Mouse (Mus musculus) cerebellum, adult 18-20 months (tissue): ENCODE measurements around the gene Mknk2.
"Not testable (repeated sequence)": the region's sequence is repeated elsewhere in the genome, so short reads cannot be mapped to it uniquely, and the experiment has no call there.

ENCODE experiments used
- DNase-seq, 2 experiments: peaks; one replicate each; pipeline ENCODE4 v3.0.0; 2021

Gene Mknk2

DNA sequence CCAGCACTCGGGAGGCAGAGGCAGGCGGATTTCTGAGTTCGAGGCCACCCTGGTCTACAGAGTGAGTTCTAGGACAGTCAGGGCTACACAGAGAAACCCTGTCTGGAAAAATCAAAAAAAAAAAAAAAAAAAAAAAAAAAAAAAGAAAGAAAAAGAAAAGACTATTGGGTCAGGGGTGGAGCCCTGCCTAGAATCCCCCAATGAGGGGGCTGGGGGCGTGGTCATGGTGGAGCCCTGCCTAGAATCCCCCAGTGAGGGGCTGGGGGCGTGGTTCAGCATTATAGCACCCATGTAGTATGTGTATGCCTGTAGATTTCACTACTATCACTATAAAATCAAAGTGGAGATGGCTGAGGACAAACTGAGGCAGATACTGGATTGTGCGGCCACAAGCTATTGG, 28.0 kb downstream of the Mknk2 start:
- DNase-seq, result not testable (repeated sequence)

DNA sequence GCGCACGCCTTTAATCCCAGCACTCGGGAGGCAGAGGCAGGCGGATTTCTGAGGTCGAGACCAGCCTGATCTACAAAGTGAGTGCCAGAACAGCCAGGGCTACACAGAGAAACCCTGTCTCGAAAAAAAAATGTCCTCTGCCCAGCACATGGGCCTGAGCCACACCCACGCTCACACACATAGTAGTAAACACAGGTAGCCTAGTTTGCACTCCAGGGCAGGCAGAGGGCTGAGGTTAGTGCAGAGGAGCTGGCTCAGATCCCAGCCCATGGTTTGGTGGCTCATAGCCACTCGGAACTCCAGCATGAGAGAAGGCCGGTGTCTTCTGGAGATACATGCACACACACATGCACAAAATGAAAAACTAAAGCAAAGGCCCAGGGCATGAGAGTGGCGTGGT, 31.0 kb downstream of the Mknk2 start:
- DNase-seq, result no peak

DNA sequence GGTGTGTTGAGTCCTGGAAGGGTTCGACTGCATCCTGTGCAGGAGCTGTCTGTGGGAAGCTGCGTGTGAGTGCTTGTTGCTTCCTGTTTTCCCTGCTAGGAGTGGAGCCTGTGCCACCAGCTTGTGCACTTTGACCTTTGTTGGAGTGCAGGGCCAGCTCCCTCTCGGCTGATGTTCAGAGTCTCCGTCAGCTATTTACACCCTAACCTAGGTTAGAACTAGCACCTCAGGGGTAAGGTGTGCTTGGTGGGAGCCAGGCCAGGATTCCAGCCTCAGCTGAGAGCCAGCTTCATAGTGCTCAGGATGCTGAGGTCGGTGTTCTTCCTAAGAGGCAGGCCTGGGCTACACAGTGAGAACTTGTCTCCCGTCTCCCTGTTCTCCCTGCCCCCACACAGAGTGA, 42.6 kb downstream of the Mknk2 start:
- no peak for DNase-seq

DNA sequence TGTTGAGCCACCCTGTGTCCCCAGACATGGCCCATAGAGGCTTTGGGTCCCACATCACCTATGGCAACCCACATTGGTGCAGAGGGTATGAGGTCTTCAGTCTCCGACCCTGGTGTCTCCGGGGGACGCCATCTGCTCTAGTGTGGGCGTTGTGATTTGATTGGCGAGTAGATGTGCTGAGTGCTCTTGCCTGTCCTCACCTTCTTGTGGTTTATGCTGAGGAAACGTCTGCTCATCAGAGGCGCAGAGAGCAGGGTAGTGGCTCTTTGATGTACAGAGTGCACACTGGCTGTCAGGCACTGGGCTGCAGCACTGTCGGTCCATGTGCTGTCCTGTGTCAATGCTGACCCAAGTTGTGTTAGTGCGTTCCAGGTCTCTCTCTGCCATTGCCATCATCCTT, 49.0 kb downstream of the Mknk2 start:
- DNase-seq, result no peak

DNA sequence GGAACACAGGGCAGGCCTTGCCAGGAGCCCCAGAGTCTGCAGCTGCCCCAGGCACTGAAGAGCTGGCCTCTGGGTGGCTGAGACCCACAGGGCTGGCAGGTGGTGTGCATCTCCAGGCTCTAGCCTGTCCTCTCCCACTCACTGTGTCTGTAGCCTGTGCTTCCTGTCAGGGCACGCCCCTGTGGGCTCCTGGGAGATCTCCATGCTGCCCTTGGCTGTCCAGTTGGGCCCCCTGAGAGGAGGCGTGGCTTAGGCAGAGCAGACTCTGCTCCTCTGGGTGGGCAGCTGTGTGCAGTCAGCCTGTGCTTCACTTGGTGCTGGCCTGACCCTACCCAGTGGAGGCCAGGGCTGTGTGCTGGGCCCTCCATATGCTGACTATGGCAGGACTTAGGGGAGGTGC, 50.2 kb downstream of the Mknk2 start:
- no peak for DNase-seq

DNA sequence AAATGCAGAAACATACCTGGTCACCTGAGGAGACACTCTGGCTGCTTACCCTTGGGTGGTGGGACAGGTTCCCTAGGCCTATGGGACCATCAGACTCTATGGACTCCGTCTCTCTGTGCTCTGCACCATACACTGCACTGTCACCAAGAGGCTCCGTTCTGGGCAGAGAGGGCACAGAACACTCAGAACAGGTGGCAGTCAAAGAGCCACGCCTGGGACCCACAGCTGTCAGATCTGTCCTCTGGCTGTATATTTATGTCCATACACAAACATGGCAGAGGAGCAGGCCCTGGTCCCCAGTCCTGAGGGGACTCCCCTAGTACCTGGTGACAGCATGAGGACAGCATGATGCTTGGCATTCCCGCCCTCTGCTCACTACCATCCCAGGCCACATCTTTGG, 52.1 kb downstream of the Mknk2 start:
- no peak for DNase-seq

DNA sequence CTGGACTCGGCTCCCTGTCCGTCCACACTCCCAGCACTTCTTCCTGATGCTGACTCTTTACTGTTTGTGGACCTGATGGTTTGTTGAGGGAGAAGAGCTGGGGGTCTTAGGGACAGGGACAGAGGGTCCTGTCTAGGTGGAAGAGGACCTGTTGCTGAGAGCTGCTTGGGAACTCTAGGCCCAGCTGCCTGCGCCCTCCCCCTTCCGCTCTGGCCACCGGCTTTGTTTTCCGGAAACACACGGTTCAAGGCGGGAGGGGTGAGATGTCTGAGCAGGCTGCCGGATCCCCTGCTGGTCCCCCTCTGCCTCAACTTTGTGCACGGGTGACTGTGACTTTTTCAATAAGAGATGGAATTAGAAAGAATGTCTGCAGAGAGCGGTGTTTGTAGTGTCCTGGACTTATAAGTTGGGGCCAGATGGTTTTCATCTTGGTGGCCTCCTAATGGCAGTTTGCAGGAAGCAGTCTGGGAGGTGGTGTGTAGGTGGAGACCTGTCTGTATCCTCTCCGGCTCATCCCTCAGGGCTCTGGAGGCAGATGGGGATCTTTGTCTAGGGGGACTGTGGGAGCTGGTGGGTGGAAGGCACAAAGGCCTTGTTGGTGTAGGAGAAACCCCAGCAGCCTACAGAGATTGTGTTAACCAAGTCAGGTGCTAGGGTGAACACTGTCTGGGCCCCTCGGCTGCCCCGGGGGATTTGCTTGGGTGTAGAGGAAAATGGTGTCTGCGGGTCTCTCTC, 54.3 kb downstream of the Mknk2 start:
- DNase-seq, result peak; percentile 62 to 66

DNA sequence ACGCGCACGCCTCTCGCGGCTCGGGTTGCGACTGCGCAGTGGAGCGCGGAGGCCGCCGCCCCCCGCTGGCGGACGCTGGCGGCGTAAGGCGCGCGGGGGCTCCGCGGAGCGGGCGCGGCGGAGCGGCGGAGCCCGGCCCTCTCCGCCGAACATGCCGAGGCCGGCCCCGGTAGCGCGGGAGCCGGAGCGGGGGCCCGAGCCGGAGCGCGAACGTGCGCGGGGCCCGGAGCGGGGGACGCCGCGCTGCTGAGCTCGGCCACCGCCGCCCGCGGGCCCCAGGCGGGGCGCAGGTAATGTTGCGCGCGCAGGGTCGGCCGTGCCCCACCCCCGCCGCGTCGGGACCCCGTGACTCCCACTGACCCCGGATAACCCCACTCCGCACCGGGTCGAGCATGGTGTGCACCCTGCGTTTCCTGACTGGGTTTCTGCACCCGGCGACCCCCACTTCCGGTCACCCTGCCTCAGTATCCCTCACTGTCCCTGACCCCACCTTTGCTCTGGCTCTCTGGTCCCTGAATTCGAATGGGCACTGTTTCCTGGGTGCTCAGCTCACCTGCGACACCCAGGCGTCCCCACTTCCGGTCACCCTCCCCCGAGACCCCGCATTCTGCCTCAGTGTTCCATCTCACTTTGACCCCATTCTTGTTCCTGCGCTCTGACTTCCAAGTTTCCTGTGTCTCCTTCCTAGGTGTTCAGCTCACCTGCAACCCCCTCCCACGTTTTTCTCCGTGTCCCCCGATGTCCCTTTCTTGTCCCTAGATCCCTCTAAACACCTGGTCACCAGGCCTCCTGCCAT, 55.1 kb downstream of the Mknk2 start, which contains the start of gene Csnk1g2:
Csnk1g2 (plus strand) TSS at position 178 of the 796 bp plus-strand sequence.
- peak; percentile 51 to 52 for DNase-seq

DNA sequence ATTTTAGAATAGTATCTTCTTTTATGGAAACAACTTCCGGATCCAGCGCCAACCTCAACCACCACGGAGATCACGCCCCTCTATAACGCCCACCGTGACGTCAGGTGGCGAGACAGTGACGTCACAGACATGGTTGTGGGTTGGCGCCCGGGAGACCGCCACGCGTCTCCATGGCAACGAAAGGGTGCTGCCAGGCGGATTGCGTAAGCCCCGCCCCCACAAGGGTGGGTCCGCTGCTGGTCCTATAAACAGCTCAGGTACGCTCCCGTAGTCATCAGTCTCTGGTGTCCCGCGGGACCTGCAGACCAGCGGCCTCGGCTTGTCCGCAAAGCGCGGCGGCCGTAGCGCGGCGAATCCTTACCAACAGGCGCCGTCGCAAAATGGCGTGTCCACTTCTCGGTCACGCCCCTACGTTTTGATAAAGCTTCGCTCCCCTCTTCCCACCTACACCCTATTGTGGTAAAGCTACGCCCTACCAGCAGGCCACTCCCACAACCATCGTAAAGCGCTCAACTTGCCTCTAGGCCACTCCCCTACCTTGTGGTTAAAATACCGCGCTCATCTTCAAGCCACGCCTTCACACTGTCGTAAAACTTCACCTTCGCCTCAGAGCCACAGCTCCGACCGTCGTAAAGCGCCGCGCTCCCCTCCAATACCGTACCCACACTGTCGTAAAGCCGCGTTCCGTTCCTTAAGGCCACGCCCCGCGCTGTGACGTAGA, 55.8 kb downstream of the Mknk2 start:
- peak; percentile 99 to 100 for DNase-seq

DNA sequence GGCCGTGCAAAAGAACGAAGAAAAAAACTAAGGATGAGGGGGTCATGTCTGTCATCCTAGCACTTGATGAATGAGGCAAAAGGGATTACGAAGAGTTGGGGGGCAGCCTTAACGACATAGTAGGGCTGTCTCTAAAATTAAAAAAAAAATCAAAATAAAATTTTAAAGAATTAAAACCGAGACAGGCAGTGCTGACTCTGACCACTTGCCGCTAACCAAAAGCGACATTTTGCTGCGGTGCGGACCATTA, 56.3 kb downstream of the Mknk2 start:
- no peak for DNase-seq

DNA sequence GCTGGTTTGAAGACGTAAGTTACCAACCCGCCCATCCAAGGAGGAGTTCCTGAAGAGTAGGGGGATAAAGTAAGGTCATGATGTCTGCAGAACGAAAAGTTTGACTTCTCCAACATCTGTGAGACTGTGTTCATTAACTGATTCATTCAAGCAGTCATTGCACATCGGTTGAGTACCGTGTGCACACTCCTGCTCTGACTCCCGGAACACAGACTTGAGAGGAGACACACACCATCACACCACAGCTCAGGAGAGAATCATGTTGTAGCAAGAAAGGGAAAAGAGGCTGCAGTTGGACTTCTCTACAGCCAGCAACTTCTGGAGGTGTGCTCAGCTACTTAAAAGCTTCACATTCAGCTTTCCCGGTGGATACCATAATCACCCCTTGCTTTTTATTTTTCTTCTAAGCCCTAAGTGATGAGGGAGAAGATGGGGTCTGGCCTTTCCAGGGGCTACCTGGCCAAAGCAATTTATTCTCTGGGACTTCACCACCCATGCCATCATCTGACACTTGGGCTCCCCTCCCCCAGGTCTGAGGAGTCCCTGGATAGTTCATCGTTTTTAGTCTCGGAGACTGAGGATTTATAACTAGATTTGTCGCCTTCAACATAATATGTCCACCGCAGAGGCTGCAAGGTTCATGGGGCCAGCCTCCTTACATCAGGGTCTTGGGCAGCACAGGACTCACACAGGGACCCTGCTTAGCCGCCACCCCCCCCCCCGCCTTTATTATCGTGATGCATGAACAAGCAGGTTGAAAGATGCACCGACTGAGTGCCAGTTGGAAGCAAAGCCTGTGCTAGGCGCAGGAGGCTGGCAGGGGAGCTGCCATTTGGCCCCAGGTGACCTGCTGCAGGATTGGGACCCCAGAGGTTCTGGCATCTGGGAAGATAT, 56.9 kb downstream of the Mknk2 start:
- DNase-seq, result peak in 1 of 2 experiments; percentile 35

DNA sequence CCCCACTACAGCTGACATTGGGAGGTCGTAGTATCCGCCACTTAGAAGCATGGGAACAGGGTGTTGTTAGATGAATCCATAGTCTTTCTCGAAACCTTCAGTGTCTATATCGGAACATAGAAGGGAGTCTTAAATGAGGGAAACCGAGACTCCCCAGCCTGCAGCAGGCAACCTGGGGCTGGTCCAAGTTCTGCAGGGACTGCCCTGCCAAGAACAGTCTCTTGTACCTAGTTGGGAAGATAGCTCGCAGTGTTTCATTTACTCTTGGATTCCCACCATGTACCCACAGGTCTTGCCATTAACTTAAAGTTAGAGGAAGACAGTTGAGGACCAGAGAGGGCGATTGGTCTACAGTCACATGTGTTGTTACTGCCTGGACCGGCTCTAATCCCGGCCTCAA, 57.5 kb downstream of the Mknk2 start:
- DNase-seq, result peak in 1 of 2 experiments; percentile 21

DNA sequence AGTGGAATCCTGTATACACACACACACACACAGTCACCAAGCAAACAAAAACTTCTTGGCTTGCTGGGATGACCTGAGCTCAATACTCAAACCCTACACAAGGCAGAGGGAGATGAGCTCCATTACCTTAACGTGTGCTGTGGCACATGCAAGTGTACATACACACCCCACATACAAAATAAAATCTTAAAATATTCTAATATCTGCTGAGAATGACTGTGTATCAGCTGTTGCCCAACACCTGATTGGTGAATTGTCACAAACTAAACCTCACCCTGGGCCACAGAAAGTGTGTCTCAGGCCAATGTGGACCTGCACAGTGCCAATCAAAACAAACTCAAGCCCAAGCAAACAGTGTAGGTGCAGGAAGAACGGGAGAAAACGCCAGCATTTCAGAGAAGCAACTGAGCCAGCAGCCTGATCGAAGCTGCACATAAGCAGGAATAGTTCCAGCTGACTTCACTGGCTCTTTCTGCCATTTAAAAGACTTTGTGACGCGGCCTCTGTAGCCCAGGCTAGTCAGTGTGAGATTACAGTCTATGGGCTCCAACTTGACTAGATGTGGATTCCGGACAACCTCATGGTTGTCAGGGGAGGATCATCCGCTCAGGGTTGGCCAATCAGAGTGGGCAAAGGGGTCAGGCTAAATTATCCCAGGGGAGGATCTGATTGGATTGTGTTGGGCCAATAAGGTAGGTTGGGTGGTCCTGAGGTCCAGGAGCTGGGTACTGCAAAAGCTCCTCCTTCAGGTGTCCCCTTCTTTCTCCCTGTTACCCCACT, 58.3 kb downstream of the Mknk2 start:
- no peak for DNase-seq

DNA sequence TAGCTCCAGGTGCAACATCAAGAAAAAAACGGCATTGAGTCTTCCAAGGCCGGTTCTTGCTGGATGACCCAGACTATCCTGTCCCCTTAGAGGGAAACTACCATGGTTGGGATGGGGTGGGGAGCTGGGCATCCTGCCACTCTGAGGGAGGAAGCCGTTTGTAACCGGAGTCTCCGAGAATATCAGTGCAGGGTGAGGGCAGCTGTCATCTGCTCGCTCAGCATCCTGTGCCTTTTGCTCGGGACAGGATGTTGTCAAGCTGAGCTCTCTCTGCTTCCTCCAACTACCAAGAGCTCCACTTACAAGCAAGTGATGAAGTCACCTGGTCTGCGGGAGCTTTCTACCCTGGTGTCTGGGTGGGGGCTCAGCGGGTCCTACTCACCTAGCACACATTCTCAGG, 59.7 kb downstream of the Mknk2 start:
- no peak for DNase-seq
